Mouse (Mus musculus): ENCODE data around the gene Olfr749.

GRCm38 (mm10) chr14:50788157-50788556, 43.3 kb upstream of the Olfr749 start:
- TF ChIP-seq CTCF (IDR thresholded peaks at IDR 0.05; ENCODE audit: borderline replicate concordance, control insufficient read depth, extremely low read depth, insufficient read depth, low read length, poor library complexity), result no peak
- no peak for TF ChIP-seq POLR2A (IDR thresholded peaks at IDR 0.05; ENCODE audit: control insufficient read depth, extremely low read depth, insufficient read depth, low read length, poor library complexity)

Data from thymus, adult 2 months (tissue).